ENCODE assay signal across 25 mouse cellular contexts in the genomic region with DNA sequence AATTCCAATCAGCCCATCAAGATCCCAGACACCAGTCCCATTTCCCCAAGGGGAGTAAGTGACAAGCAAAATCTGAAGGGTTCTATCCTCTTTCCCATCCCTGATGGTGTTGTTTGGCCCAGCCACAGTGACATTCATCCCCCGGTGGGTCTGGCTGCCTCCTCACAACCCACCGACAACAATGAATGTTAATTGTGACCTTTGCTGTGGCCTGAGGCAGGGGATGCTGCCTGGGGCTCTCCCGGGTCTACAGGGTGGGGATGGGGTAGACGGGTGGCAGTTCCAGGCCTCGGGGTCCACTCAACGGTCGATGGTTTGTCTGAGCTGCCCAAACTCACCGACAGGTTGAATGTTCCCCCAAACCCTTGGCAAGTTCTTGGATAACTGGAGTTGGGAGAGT. TPM values are rescaled to one million over a fixed set of nuclear protein-coding genes. Genes with fewer than 3 reads are reported as not detected.
A peak's percentile ranks its signal among the peaks of the same experiment; 100 is the strongest.
DNase-seq lines count a peak whose midpoint lies in the region; ATAC-seq lines count a peak whose summit lies in the region.
"Had no signal": no experiment of that assay in that cellular context is flagged by ENCODE, and none has a peak within 500 bp of the region (broad histone marks: within the 10 kb centered on the region; RNA-seq: fewer than 3 reads in every experiment).

No protein-coding gene starts in this region.

- no peaks in the 10 kb centered on the region for H3K9me3 ChIP-seq in hindbrain, embryonic 10.5 days
- no peaks in the 10 kb centered on the region for H3K9me3 ChIP-seq in hindbrain, embryonic 12.5 days (replicated peaks)
- no peaks in the 10 kb centered on the region for H3K9me3 ChIP-seq in neural tube, embryonic 12.5 days
- no peaks in the 10 kb centered on the region for H3K9me3 ChIP-seq in embryonic facial prominence, embryonic 10.5 days
- H3K9me3 ChIP-seq: embryonic facial prominence, embryonic 15.5 days; heart, embryonic 13.5 days; liver, embryonic 12.5 days had no signal

- H3K4me3 ChIP-seq in hindbrain, embryonic 10.5 days = no peak overlapping the region
- no peak overlapping the region for H3K4me3 ChIP-seq in hindbrain, embryonic 12.5 days
- no peak overlapping the region for H3K4me3 ChIP-seq in neural tube, embryonic 12.5 days
- H3K4me3 ChIP-seq in embryonic facial prominence, embryonic 10.5 days = no peak overlapping the region
- H3K4me3 ChIP-seq: embryonic facial prominence, embryonic 15.5 days; heart, embryonic 13.5 days; left cerebral cortex, adult 2 months; liver, embryonic 12.5 days had no signal

- ATAC-seq in hindbrain, embryonic 12.5 days (ENCODE audit: low FRiP score) = no peak
- no peak for ATAC-seq in neural tube, embryonic 12.5 days (ENCODE audit: low FRiP score, low read depth)
- no peak for ATAC-seq in activated CD4-positive, CD25-positive, alpha-beta regulatory T cell, adult 4 months
- ATAC-seq: inflammation-experienced regulatory T-cells, adult 6 months; liver, embryonic 12.5 days had no signal

- WGBS in hindbrain, embryonic 10.5 days = 75% methylated on average over 8 of the region's 8 CpGs
- WGBS in hindbrain, embryonic 12.5 days = 70% methylated on average over 8 of the region's 8 CpGs
- 80% methylated on average over 8 of the region's 8 CpGs for WGBS in neural tube, embryonic 12.5 days
- WGBS in embryonic facial prominence, embryonic 10.5 days = 81% methylated on average over 8 of the region's 8 CpGs

- DNase-seq in hindbrain, embryonic 10.5 days (ENCODE audit: low spot score) = no peak
- DNase-seq in neural tube, embryonic 10.5 days (ENCODE audit: extremely low spot score, low spot score) = no peak
- DNase-seq in embryonic facial prominence, embryonic 10.5 days (ENCODE audit: low spot score) = no peak
- DNase-seq in liver = no peak
- DNase-seq: adrenal gland, postnatal 14 days; cerebellum, postnatal 10 days; embryo, embryonic 11 days; gastrocnemius, postnatal 10 days; heart, adult 11 months; heart, postnatal 36 days; kidney, adult 8-10 months; kidney, postnatal 4 days; layer of hippocampus, adult 9-11 months; left cerebral cortex, postnatal 4 days; lung, adult 2 months; right cerebral cortex, postnatal 4 days had no signal

- peaks cover 50% of the 10 kb centered on the region for H3K36me3 ChIP-seq in hindbrain, embryonic 10.5 days
- peaks cover 27% of the 10 kb centered on the region for H3K36me3 ChIP-seq in hindbrain, embryonic 12.5 days
- H3K36me3 ChIP-seq in neural tube, embryonic 12.5 days = peaks cover 41% of the 10 kb centered on the region
- peaks cover 66% of the 10 kb centered on the region for H3K36me3 ChIP-seq in embryonic facial prominence, embryonic 10.5 days (replicated peaks)
- H3K36me3 ChIP-seq: liver, embryonic 12.5 days had no signal

- no peak overlapping the region; the same call in 1 of the 2 replicates for H3K4me2 ChIP-seq in hindbrain, embryonic 12.5 days (replicated peaks)
- peak overlapping the region; percentile 21; the same call in 1 of the 2 replicates for H3K4me2 ChIP-seq in neural tube, embryonic 12.5 days (replicated peaks)
- H3K4me2 ChIP-seq: embryonic facial prominence, embryonic 15.5 days; heart, embryonic 13.5 days; liver, embryonic 12.5 days had no signal

- H3K27me3 ChIP-seq in hindbrain, embryonic 10.5 days (ENCODE audit: insufficient read depth, poor library complexity, severe bottlenecking) = no peaks in the 10 kb centered on the region; the same call in 1 of the 2 replicates
- H3K27me3 ChIP-seq in hindbrain, embryonic 12.5 days = no peaks in the 10 kb centered on the region
- no peaks in the 10 kb centered on the region for H3K27me3 ChIP-seq in neural tube, embryonic 12.5 days (replicated peaks)
- no peaks in the 10 kb centered on the region for H3K27me3 ChIP-seq in embryonic facial prominence, embryonic 10.5 days (replicated peaks; ENCODE audit: low read depth, poor library complexity, severe bottlenecking)
- H3K27me3 ChIP-seq: embryonic facial prominence, embryonic 15.5 days; heart, embryonic 13.5 days had no signal

- H3K9ac ChIP-seq in hindbrain, embryonic 12.5 days = no peak overlapping the region
- no peak overlapping the region for H3K9ac ChIP-seq in neural tube, embryonic 12.5 days
- H3K9ac ChIP-seq: embryonic facial prominence, embryonic 15.5 days; liver, embryonic 12.5 days had no signal

- H3K4me1 ChIP-seq in hindbrain, embryonic 10.5 days (replicated peaks) = peaks cover 61% of the 10 kb centered on the region
- H3K4me1 ChIP-seq in hindbrain, embryonic 12.5 days = peaks cover 56% of the 10 kb centered on the region
- H3K4me1 ChIP-seq in neural tube, embryonic 12.5 days = peaks cover 49% of the 10 kb centered on the region
- H3K4me1 ChIP-seq in embryonic facial prominence, embryonic 10.5 days = peaks cover 64% of the 10 kb centered on the region

- H3K27ac ChIP-seq in hindbrain, embryonic 10.5 days = peak overlapping the region; percentile 98
- H3K27ac ChIP-seq in hindbrain, embryonic 12.5 days = no peak overlapping the region
- no peak overlapping the region for H3K27ac ChIP-seq in neural tube, embryonic 12.5 days
- peak overlapping the region; percentile 97; the same call in 1 of the 2 replicates for H3K27ac ChIP-seq in embryonic facial prominence, embryonic 10.5 days (replicated peaks)
- H3K27ac ChIP-seq: embryonic facial prominence, embryonic 15.5 days; heart, embryonic 13.5 days; left cerebral cortex, adult 2 months; liver, embryonic 12.5 days; stomach, postnatal 0 days had no signal

RNA-seq across cellular contexts. Expression of a gene that starts 6.4 kb away (rescaled TPM):
- 2.5 and 6.8 TPM in 2 replicates for polyA plus RNA-seq in hindbrain, embryonic 10.5 days (2016; fragmentation: Nextera tagmentation; extraction: Ambion mirVana)
- polyA plus RNA-seq in hindbrain, embryonic 12.5 days (2016; fragmentation: Nextera tagmentation; extraction: Ambion mirVana) = 5.8 and 7.2 TPM in 2 replicates
- polyA plus RNA-seq in neural tube, embryonic 12.5 days (2016; fragmentation: Nextera tagmentation; extraction: Ambion mirVana) = 5.3 and 6.3 TPM in 2 replicates
- 2.4 and 3.5 TPM in 2 replicates for polyA plus RNA-seq in embryonic facial prominence, embryonic 10.5 days (2016; fragmentation: Nextera tagmentation; extraction: Ambion mirVana)
- polyA plus RNA-seq in activated CD4-positive, CD25-positive, alpha-beta regulatory T cell, adult 4 months (2017; shearing (Covaris generic)) = 1 to 10 TPM in 1 of 2 experiments, not detected in 1; 1.1 TPM
- polyA plus RNA-seq: inflammation-experienced regulatory T-cells, adult 6 months had no signal

RNA-seq across cellular contexts. Expression of a gene that starts 30.8 kb away (rescaled TPM):
- polyA plus RNA-seq in hindbrain, embryonic 10.5 days (2016; fragmentation: Nextera tagmentation; extraction: Ambion mirVana) = 2.1 TPM in 2 replicates
- polyA plus RNA-seq in hindbrain, embryonic 12.5 days (2016; fragmentation: Nextera tagmentation; extraction: Ambion mirVana) = 1.6 and 1.9 TPM in 2 replicates
- polyA plus RNA-seq in neural tube, embryonic 12.5 days (2016; fragmentation: Nextera tagmentation; extraction: Ambion mirVana) = 1.9 and 2.0 TPM in 2 replicates
- 1.5 and 1.8 TPM in 2 replicates for polyA plus RNA-seq in embryonic facial prominence, embryonic 10.5 days (2016; fragmentation: Nextera tagmentation; extraction: Ambion mirVana)
- polyA plus RNA-seq in activated CD4-positive, CD25-positive, alpha-beta regulatory T cell, adult 4 months (2017; shearing (Covaris generic)) = 1 to 10 TPM in 1 of 2 experiments, under 1 TPM in 1; 0.40 to 1.2 TPM

RNA-seq across cellular contexts. Expression of a gene that starts 30.9 kb away (rescaled TPM):
- polyA plus RNA-seq in hindbrain, embryonic 10.5 days (2016; fragmentation: Nextera tagmentation; extraction: Ambion mirVana) = 18.2 and 19.0 TPM in 2 replicates
- 21.6 and 21.7 TPM in 2 replicates for polyA plus RNA-seq in hindbrain, embryonic 12.5 days (2016; fragmentation: Nextera tagmentation; extraction: Ambion mirVana)
- 16.9 and 18.0 TPM in 2 replicates for polyA plus RNA-seq in neural tube, embryonic 12.5 days (2016; fragmentation: Nextera tagmentation; extraction: Ambion mirVana)
- 20.4 and 21.0 TPM in 2 replicates for polyA plus RNA-seq in embryonic facial prominence, embryonic 10.5 days (2016; fragmentation: Nextera tagmentation; extraction: Ambion mirVana)
- 10 to 100 TPM; 14.9 to 16.0 TPM for polyA plus RNA-seq in activated CD4-positive, CD25-positive, alpha-beta regulatory T cell, adult 4 months (2017; shearing (Covaris generic))

RNA-seq across cellular contexts. Expression of a gene that starts 52.8 kb away (rescaled TPM):
- 0.13 TPM in 1 of 2 replicates, not detected in the other for polyA plus RNA-seq in hindbrain, embryonic 10.5 days (2016; fragmentation: Nextera tagmentation; extraction: Ambion mirVana)
- polyA plus RNA-seq in hindbrain, embryonic 12.5 days (2016; fragmentation: Nextera tagmentation; extraction: Ambion mirVana) = 0.39 and 0.50 TPM in 2 replicates
- 0.28 and 0.37 TPM in 2 replicates for polyA plus RNA-seq in neural tube, embryonic 12.5 days (2016; fragmentation: Nextera tagmentation; extraction: Ambion mirVana)
- 0.08 and 0.12 TPM in 2 replicates for polyA plus RNA-seq in embryonic facial prominence, embryonic 10.5 days (2016; fragmentation: Nextera tagmentation; extraction: Ambion mirVana)
- polyA plus RNA-seq in activated CD4-positive, CD25-positive, alpha-beta regulatory T cell, adult 4 months (2017; shearing (Covaris generic)) = 1 to 10 TPM; 8.2 to 9.0 TPM

RNA-seq across cellular contexts. Expression of a gene that starts 58.3 kb away (rescaled TPM):
- polyA plus RNA-seq in hindbrain, embryonic 10.5 days (2016; fragmentation: Nextera tagmentation; extraction: Ambion mirVana) = 36.9 and 53.5 TPM in 2 replicates
- 57.5 and 59.0 TPM in 2 replicates for polyA plus RNA-seq in hindbrain, embryonic 12.5 days (2016; fragmentation: Nextera tagmentation; extraction: Ambion mirVana)
- 52.8 and 57.9 TPM in 2 replicates for polyA plus RNA-seq in neural tube, embryonic 12.5 days (2016; fragmentation: Nextera tagmentation; extraction: Ambion mirVana)
- polyA plus RNA-seq in embryonic facial prominence, embryonic 10.5 days (2016; fragmentation: Nextera tagmentation; extraction: Ambion mirVana) = 37.2 and 41.7 TPM in 2 replicates
- polyA plus RNA-seq in activated CD4-positive, CD25-positive, alpha-beta regulatory T cell, adult 4 months (2017; shearing (Covaris generic)) = 1 to 10 TPM; 3.1 to 5.5 TPM

Comparison
In these comparisons a context has a peak if more than half of its experiments do, and no peak if none do; other contexts are left out.
1. H3K27ac ChIP-seq: peak in hindbrain, embryonic 10.5 days (single experiment) and embryonic facial prominence, embryonic 10.5 days (single experiment); none in hindbrain, embryonic 12.5 days (single experiment) and neural tube, embryonic 12.5 days (single experiment).